Mouse (Mus musculus): Measurements from ENCODE around the gene Adam1a. TPM values are rescaled to one million over a fixed set of nuclear protein-coding genes. Genes with fewer than 3 reads are reported as not detected.

Gene Adam1a
- total RNA-seq (2021) = 10 to 100 TPM; 12.1 to 14.9 TPM
- long read RNA-seq, experiment 1, partial matches to known transcripts = 0 of 1 reads
- long read RNA-seq, experiment 1, other reads (novel, unspliced or antisense) = 0 of 1 reads
- long read RNA-seq, experiment 2, partial matches to known transcripts = 0 of 8 reads
- long read RNA-seq, experiment 2, other reads (novel, unspliced or antisense) = 5 of 8 reads

- peak in 1 of 2 experiments; percentile 46 for DNase-seq (ENCODE audit: extremely low spot score in 1 of 2, low spot score in 2 of 2)
- intact Hi-C loops (cut with DNase I) = no loop called here
- Histone ChIP-seq H3K27ac (peak within 1 kb of the TSS; percentile 98), H3K4me3 (peak within 1 kb of the TSS; percentile 95)
- no peak for TF ChIP-seq CTCF (IDR thresholded peaks at IDR 0.05)
These were observed at the start of gene Adam1a, which contains the start of gene Gm42878 for GRCm38 (mm10) chr5:121544910-121545792. Adam1a (minus strand) TSS chr5:121545482. Gm42878 (minus strand) TSS chr5:121545482.

- no peak overlapping the region; the same call in 1 of the 2 replicates for H3K27ac ChIP-seq
- H3K4me3 ChIP-seq = no peak overlapping the region
- intact Hi-C loops (cut with DNase I) = no loop called here
- DNase-seq (ENCODE audit: extremely low spot score in 1 of 2, low spot score in 2 of 2) = no peak
- no peak for TF ChIP-seq CTCF (IDR thresholded peaks at IDR 0.05)
These were observed 49.5 kb upstream of the Adam1a start for GRCm38 (mm10) chr5:121594714-121595313.

GRCm38 (mm10) chr5:121593451-121594401 lies 48.4 kb upstream of the Adam1a start, which contains the start of gene Aldh2:
Aldh2 (minus strand) TSS chr5:121593824.
- Histone ChIP-seq H3K27ac (peak within 1 kb of the TSS; percentile 85), H3K4me3 (peak within 1 kb of the TSS; percentile 67)
- intact Hi-C loops (cut with DNase I) = no loop called here
- TF ChIP-seq CTCF (IDR thresholded peaks at IDR 0.05) = peak; percentile 24
- peak; percentile 75 to 81 for DNase-seq (ENCODE audit: extremely low spot score in 1 of 2, low spot score in 2 of 2)

- intact Hi-C loops (cut with DNase I) = no loop called here
- Histone ChIP-seq H3K4me3 (peak overlapping the region; percentile 67), H3K27ac (peak overlapping the region; percentile 85)
- DNase-seq (ENCODE audit: extremely low spot score in 1 of 2, low spot score in 2 of 2) = no peak
- no peak for TF ChIP-seq CTCF (IDR thresholded peaks at IDR 0.05)
These were observed 47.6 kb upstream of the Adam1a start for GRCm38 (mm10) chr5:121592816-121593407.

- no peak for TF ChIP-seq CTCF (IDR thresholded peaks at IDR 0.05)
- intact Hi-C loops (cut with DNase I) = no loop called here
- peak overlapping the region; percentile 67 for H3K4me3 ChIP-seq
- no peak for DNase-seq (ENCODE audit: extremely low spot score in 1 of 2, low spot score in 2 of 2)
- H3K27ac ChIP-seq = no peak overlapping the region
These were observed 47.0 kb upstream of the Adam1a start for GRCm38 (mm10) chr5:121592064-121592815.

- no peak for TF ChIP-seq CTCF (IDR thresholded peaks at IDR 0.05)
- peak overlapping the region; percentile 38; the same call in 1 of the 2 replicates for H3K27ac ChIP-seq
- DNase-seq (ENCODE audit: extremely low spot score in 1 of 2, low spot score in 2 of 2) = no peak
- H3K4me3 ChIP-seq = no peak overlapping the region
- intact Hi-C loops (cut with DNase I) = no loop called here
These were observed 46.3 kb upstream of the Adam1a start for GRCm38 (mm10) chr5:121591417-121592063.

GRCm38 (mm10) chr5:121589928-121590327 lies 44.6 kb upstream of the Adam1a start:
- Histone ChIP-seq H3K4me3 (no peak overlapping the region), H3K27ac (no peak overlapping the region)
- DNase-seq (ENCODE audit: extremely low spot score in 1 of 2, low spot score in 2 of 2) = no peak
- intact Hi-C loops (cut with DNase I) = no loop called here
- no peak for TF ChIP-seq CTCF (IDR thresholded peaks at IDR 0.05)

- intact Hi-C loops (cut with DNase I) = no loop called here
- no peak for TF ChIP-seq CTCF (IDR thresholded peaks at IDR 0.05)
- Histone ChIP-seq H3K27ac (peak overlapping the region; percentile 96), H3K4me3 (no peak overlapping the region)
- DNase-seq (ENCODE audit: extremely low spot score in 1 of 2, low spot score in 2 of 2) = peak; percentile 36 to 42
These were observed 41.2 kb upstream of the Adam1a start for GRCm38 (mm10) chr5:121586400-121587039.

- H3K4me3 ChIP-seq = no peak overlapping the region
- H3K27ac ChIP-seq = peak overlapping the region; percentile 96
- no peak for DNase-seq (ENCODE audit: extremely low spot score in 1 of 2, low spot score in 2 of 2)
- TF ChIP-seq CTCF (IDR thresholded peaks at IDR 0.05) = no peak
- intact Hi-C loops (cut with DNase I) = no loop called here
These were observed 40.4 kb upstream of the Adam1a start for GRCm38 (mm10) chr5:121585699-121586098.
